Mouse (Mus musculus) liver, embryonic 15.5 days (tissue): Measurements from ENCODE around the gene 3100002H09Rik. TPM values are rescaled to one million over a fixed set of nuclear protein-coding genes. Genes with fewer than 3 reads are reported as not detected.

Experiments used
- ATAC-seq: fragments of 200-750 bp; cut with Nextera tagmentation; 2 replicates; pipeline ENCODE4 v1.8.0; 2017; ENCODE audit warnings: moderate number of reproducible peaks, mild to moderate bottlenecking, moderate library complexity; ENCODE audit not compliant: insufficient read depth
- H3K27ac ChIP-seq: fragments of 300-500 bp; sonication (generic); replicated peaks from 2 replicates; pipeline ENCODE4 v1.5.1; 2015; ENCODE audit warnings: mild to moderate bottlenecking, inconsistent platforms
- H3K27me3 ChIP-seq: fragments of 300-500 bp; sonication (generic); 2 replicates; pipeline ENCODE4 v1.6.1; 2015; ENCODE audit warnings: mild to moderate bottlenecking, inconsistent platforms
- H3K36me3 ChIP-seq: fragments of 300-500 bp; sonication (generic); replicated peaks from 2 replicates; pipeline ENCODE4 v1.6.1; 2015; ENCODE audit warnings: moderate library complexity, mild to moderate bottlenecking, inconsistent platforms
- H3K4me1 ChIP-seq: fragments of 300-500 bp; sonication (generic); replicated peaks from 2 replicates; pipeline ENCODE4 v1.6.1; 2015; ENCODE audit warnings: inconsistent platforms
- H3K4me2 ChIP-seq: fragments of 300-500 bp; sonication (generic); 2 replicates; pipeline ENCODE4 v1.6.1; 2015; ENCODE audit warnings: moderate library complexity, mild to moderate bottlenecking, inconsistent platforms
- H3K4me3 ChIP-seq: fragments of 300-500 bp; sonication (generic); replicated peaks from 2 replicates; pipeline ENCODE4 v1.5.1; 2015; ENCODE audit warnings: mild to moderate bottlenecking, inconsistent platforms
- H3K9ac ChIP-seq: fragments of 300-500 bp; sonication (generic); 2 replicates; pipeline ENCODE4 v1.6.1; 2015; ENCODE audit warnings: moderate library complexity, mild to moderate bottlenecking, inconsistent platforms
- H3K9me3 ChIP-seq: fragments of 300-500 bp; sonication (generic); replicated peaks from 2 replicates; pipeline ENCODE4 v1.6.1; 2016; ENCODE audit warnings: inconsistent platforms
- WGBS: fragments of 180-500 bp; shearing (Covaris S2); methylation state at CpG from one replicate; pipeline ENCODE4 v1.1.7; 2015; ENCODE audit warnings: mixed read lengths; ENCODE audit not compliant: insufficient replicate concordance; 5-methylcytosine and 5-hydroxymethylcytosine counted together
- polyA plus RNA-seq: library from polyadenylated mRNA; unstranded; fragments of >200 nt; fragmentation: Nextera tagmentation; extraction: Ambion mirVana; gene quantifications from 2 replicates; pipeline ENCODE4 v1.2.1, GENCODE M21; 2015

The 3100002H09Rik gene
- polyA plus RNA-seq, 1 experiment from 2014 or later, result not detected

GRCm38 (mm10) chr4:124614189-124614588 is 3.6 kb upstream of the 3100002H09Rik start:
- Histone ChIP-seq H3K9ac (no peak overlapping the region), H3K27me3 (peaks cover 63% of the 10 kb centered on the region), H3K4me3 (no peak overlapping the region), H3K27ac (no peak overlapping the region), H3K4me1 (peaks cover 9% of the 10 kb centered on the region), H3K36me3 (no peaks in the 10 kb centered on the region), H3K9me3 (no peaks in the 10 kb centered on the region), H3K4me2 (no peak overlapping the region)
- 0% methylated on average over 1 of the region's 1 CpGs for WGBS
- ATAC-seq, result no peak

GRCm38 (mm10) chr4:124611768-124612167 is 1.2 kb upstream of the 3100002H09Rik start:
- Histone ChIP-seq H3K4me1 (peaks cover 28% of the 10 kb centered on the region), H3K27me3 (peaks cover 39% of the 10 kb centered on the region), H3K9ac (no peak overlapping the region), H3K36me3 (no peaks in the 10 kb centered on the region), H3K9me3 (no peaks in the 10 kb centered on the region), H3K4me2 (no peak overlapping the region), H3K4me3 (no peak overlapping the region), H3K27ac (no peak overlapping the region)
- 50% methylated on average over 4 of the region's 4 CpGs for WGBS
- ATAC-seq, result no peak

- ATAC-seq, result no peak
- WGBS, result 42% methylated on average over 2 of the region's 2 CpGs
- H3K4me3 ChIP-seq, result no peak overlapping the region
- H3K4me1 ChIP-seq, result peaks cover 45% of the 10 kb centered on the region
- no peak overlapping the region for H3K4me2 ChIP-seq
- no peak overlapping the region for H3K27ac ChIP-seq
- no peaks in the 10 kb centered on the region for H3K9me3 ChIP-seq
- H3K9ac ChIP-seq, result no peak overlapping the region
- no peaks in the 10 kb centered on the region for H3K36me3 ChIP-seq
- peaks cover 22% of the 10 kb centered on the region for H3K27me3 ChIP-seq
These were observed 537 bp downstream of the 3100002H09Rik start for GRCm38 (mm10) chr4:124610066-124610465.

GRCm38 (mm10) chr4:124607166-124607565 is 3.4 kb downstream of the 3100002H09Rik start:
- no peak for ATAC-seq
- peaks cover 23% of the 10 kb centered on the region for H3K27me3 ChIP-seq
- no peaks in the 10 kb centered on the region for H3K36me3 ChIP-seq
- H3K9ac ChIP-seq, result peak overlapping the region; percentile 52
- H3K4me1 ChIP-seq, result peaks cover 65% of the 10 kb centered on the region
- no peaks in the 10 kb centered on the region for H3K9me3 ChIP-seq
- peak overlapping the region; percentile 47 for H3K4me3 ChIP-seq
- WGBS, result 57% methylated on average over 8 of the region's 8 CpGs
- peak overlapping the region; percentile 64 for H3K4me2 ChIP-seq
- H3K27ac ChIP-seq, result peak overlapping the region; percentile 90

GRCm38 (mm10) chr4:124606180-124606579 is 4.4 kb downstream of the 3100002H09Rik start:
- 19% methylated on average over 3 of the region's 3 CpGs for WGBS
- Histone ChIP-seq H3K4me1 (peaks cover 61% of the 10 kb centered on the region), H3K27ac (peak overlapping the region; percentile 90), H3K9me3 (no peaks in the 10 kb centered on the region), H3K36me3 (no peaks in the 10 kb centered on the region), H3K9ac (peak overlapping the region; percentile 52), H3K4me3 (peak overlapping the region; percentile 47), H3K27me3 (peaks cover 26% of the 10 kb centered on the region), H3K4me2 (peak overlapping the region; percentile 64)
- ATAC-seq, result peak; percentile 94

- H3K9me3 ChIP-seq, result no peaks in the 10 kb centered on the region
- peaks cover 61% of the 10 kb centered on the region for H3K4me1 ChIP-seq
- peaks cover 31% of the 10 kb centered on the region for H3K27me3 ChIP-seq
- peak overlapping the region; percentile 90 for H3K27ac ChIP-seq
- H3K9ac ChIP-seq, result peak overlapping the region; percentile 43; the same call in 1 of the 2 replicates
- peak overlapping the region; percentile 47 for H3K4me3 ChIP-seq
- no peaks in the 10 kb centered on the region for H3K36me3 ChIP-seq
- ATAC-seq, result peak; percentile 80
- H3K4me2 ChIP-seq, result peak overlapping the region; percentile 64
- 29% methylated on average over 5 of the region's 5 CpGs for WGBS
These were observed 5.3 kb downstream of the 3100002H09Rik start for GRCm38 (mm10) chr4:124605255-124605654.

- H3K4me3 ChIP-seq, result peak overlapping the region; percentile 16
- no peaks in the 10 kb centered on the region for H3K36me3 ChIP-seq
- H3K9ac ChIP-seq, result peak overlapping the region; percentile 6; the same call in 1 of the 2 replicates
- H3K27ac ChIP-seq, result peak overlapping the region; percentile 45; the same call in 1 of the 2 replicates
- peaks cover 53% of the 10 kb centered on the region for H3K4me1 ChIP-seq
- H3K4me2 ChIP-seq, result peak overlapping the region; percentile 64
- H3K9me3 ChIP-seq, result no peaks in the 10 kb centered on the region
- H3K27me3 ChIP-seq, result peaks cover 42% of the 10 kb centered on the region
- ATAC-seq, result no peak
- WGBS, result 19% methylated on average over 9 of the region's 9 CpGs
These were observed 6.9 kb downstream of the 3100002H09Rik start for GRCm38 (mm10) chr4:124603712-124604111.

GRCm38 (mm10) chr4:124595929-124596328 is 14.7 kb downstream of the 3100002H09Rik start:
- Histone ChIP-seq H3K4me3 (no peak overlapping the region), H3K4me1 (peaks cover 12% of the 10 kb centered on the region), H3K9ac (no peak overlapping the region), H3K9me3 (no peaks in the 10 kb centered on the region), H3K4me2 (no peak overlapping the region), H3K27me3 (peaks cover 80% of the 10 kb centered on the region), H3K27ac (no peak overlapping the region), H3K36me3 (no peaks in the 10 kb centered on the region)
- ATAC-seq, result no peak
- 64% methylated on average over 9 of the region's 9 CpGs for WGBS

GRCm38 (mm10) chr4:124594933-124595332 is 15.7 kb downstream of the 3100002H09Rik start:
- H3K4me1 ChIP-seq, result peaks cover 12% of the 10 kb centered on the region
- no peak; the same call in 1 of the 2 replicates for ATAC-seq
- no peaks in the 10 kb centered on the region for H3K36me3 ChIP-seq
- 25% methylated on average over 13 of the region's 13 CpGs for WGBS
- no peak overlapping the region for H3K27ac ChIP-seq
- no peak overlapping the region for H3K9ac ChIP-seq
- H3K4me2 ChIP-seq, result peak overlapping the region; percentile 11; the same call in 1 of the 2 replicates
- H3K9me3 ChIP-seq, result no peaks in the 10 kb centered on the region
- no peak overlapping the region for H3K4me3 ChIP-seq
- peaks cover 78% of the 10 kb centered on the region for H3K27me3 ChIP-seq

GRCm38 (mm10) chr4:124593691-124594090 is 16.9 kb downstream of the 3100002H09Rik start:
- Histone ChIP-seq H3K4me1 (peaks cover 12% of the 10 kb centered on the region), H3K9ac (no peak overlapping the region), H3K9me3 (no peaks in the 10 kb centered on the region), H3K36me3 (no peaks in the 10 kb centered on the region), H3K4me2 (no peak overlapping the region), H3K27ac (no peak overlapping the region), H3K27me3 (peaks cover 81% of the 10 kb centered on the region), H3K4me3 (no peak overlapping the region)
- ATAC-seq, result no peak
- WGBS, result 55% methylated on average over 9 of the region's 9 CpGs

- H3K9me3 ChIP-seq, result no peaks in the 10 kb centered on the region
- peaks cover 81% of the 10 kb centered on the region for H3K27me3 ChIP-seq
- H3K4me3 ChIP-seq, result no peak overlapping the region
- no peaks in the 10 kb centered on the region for H3K36me3 ChIP-seq
- H3K4me1 ChIP-seq, result peaks cover 12% of the 10 kb centered on the region
- H3K9ac ChIP-seq, result no peak overlapping the region
- no peak for ATAC-seq
- no peak overlapping the region for H3K4me2 ChIP-seq
- no peak overlapping the region for H3K27ac ChIP-seq
These were observed 17.4 kb downstream of the 3100002H09Rik start for GRCm38 (mm10) chr4:124593210-124593609.

- Histone ChIP-seq H3K9ac (no peak overlapping the region), H3K4me3 (no peak overlapping the region), H3K9me3 (no peaks in the 10 kb centered on the region), H3K27ac (no peak overlapping the region), H3K36me3 (no peaks in the 10 kb centered on the region), H3K27me3 (peaks cover 81% of the 10 kb centered on the region), H3K4me1 (peaks cover 12% of the 10 kb centered on the region), H3K4me2 (no peak overlapping the region)
- ATAC-seq, result no peak
- WGBS, result 60% methylated on average over 5 of the region's 5 CpGs
These were observed 18.4 kb downstream of the 3100002H09Rik start for GRCm38 (mm10) chr4:124592241-124592640.
